Mouse (Mus musculus) neural tube, embryonic 13.5 days (tissue): ENCODE measurements at regions not wholly inside any gene's neighbourhood (a gene's known extent, or its start where the extent isn't known, plus 50 kb on each side); places are given as distances from the start of the nearest gene placed in this dataset.

ENCODE experiments used
- ATAC-seq: fragments of 200-750 bp; cut with Nextera tagmentation; 2 replicates; pipeline ENCODE4 v1.8.0; 2017; ENCODE audit warnings: low read depth, mild to moderate bottlenecking, moderate TSS enrichment, moderate library complexity
- H3K27ac ChIP-seq: fragments of 300-500 bp; sonication (generic); replicated peaks from 2 replicates; pipeline ENCODE4 v1.5.1; 2015; ENCODE audit warnings: moderate library complexity, mild to moderate bottlenecking, inconsistent platforms
- H3K27me3 ChIP-seq: fragments of 300-500 bp; sonication (generic); 2 replicates; pipeline ENCODE4 v1.6.1; 2015; ENCODE audit warnings: mild to moderate bottlenecking, inconsistent platforms
- H3K36me3 ChIP-seq: fragments of 300-500 bp; sonication (generic); 2 replicates; pipeline ENCODE4 v1.6.1; 2015; ENCODE audit warnings: mild to moderate bottlenecking, inconsistent platforms
- H3K4me1 ChIP-seq: fragments of 300-500 bp; sonication (generic); replicated peaks from 2 replicates; pipeline ENCODE4 v1.6.1; 2015; ENCODE audit warnings: inconsistent platforms
- H3K4me2 ChIP-seq: fragments of 300-500 bp; sonication (generic); 2 replicates; pipeline ENCODE4 v1.6.1; 2015; ENCODE audit warnings: inconsistent platforms, mild to moderate bottlenecking, moderate library complexity
- H3K4me3 ChIP-seq: fragments of 300-500 bp; sonication (generic); 2 replicates; pipeline ENCODE4 v1.5.1; 2015; ENCODE audit warnings: mild to moderate bottlenecking, inconsistent platforms
- H3K9ac ChIP-seq: fragments of 300-500 bp; sonication (generic); 2 replicates; pipeline ENCODE4 v1.6.1; 2015; ENCODE audit warnings: moderate library complexity, mild to moderate bottlenecking, inconsistent platforms
- H3K9me3 ChIP-seq: fragments of 300-500 bp; sonication (generic); 2 replicates; pipeline ENCODE4 v1.6.1; 2016; ENCODE audit warnings: inconsistent platforms
- WGBS: fragments of 180-500 bp; shearing (Covaris S2); methylation state at CpG from one replicate; pipeline ENCODE4 v1.1.7; 2015; 5-methylcytosine and 5-hydroxymethylcytosine counted together

- H3K9me3 ChIP-seq, result no peaks in the 10 kb centered on the region
- H3K9ac ChIP-seq, result no peak overlapping the region
- H3K4me1 ChIP-seq, result no peaks in the 10 kb centered on the region
- no peaks in the 10 kb centered on the region for H3K27me3 ChIP-seq
- 91% methylated on average over 7 of the region's 7 CpGs for WGBS
- no peak for ATAC-seq
- H3K4me2 ChIP-seq, result no peak overlapping the region
- no peaks in the 10 kb centered on the region for H3K36me3 ChIP-seq
- H3K27ac ChIP-seq, result no peak overlapping the region
- no peak overlapping the region for H3K4me3 ChIP-seq
These were observed 391.8 kb upstream of the Zfp462 start for GRCm38 (mm10) chr4:54552864-54553618.

GRCm38 (mm10) chr4:54563075-54563474, 381.8 kb upstream of the Zfp462 start:
- 95% methylated on average over 1 of the region's 1 CpGs for WGBS
- Histone ChIP-seq H3K36me3 (no peaks in the 10 kb centered on the region), H3K4me3 (no peak overlapping the region), H3K9ac (no peak overlapping the region), H3K4me1 (no peaks in the 10 kb centered on the region), H3K9me3 (0 out of 2 replicates have a peak, but pooled peaks cover 7% of the 10 kb centered on the region), H3K27me3 (no peaks in the 10 kb centered on the region), H3K27ac (no peak overlapping the region), H3K4me2 (no peak overlapping the region)
- no peak for ATAC-seq

- Histone ChIP-seq H3K27ac (no peak overlapping the region), H3K9ac (no peak overlapping the region), H3K9me3 (no peaks in the 10 kb centered on the region), H3K36me3 (no peaks in the 10 kb centered on the region), H3K27me3 (no peaks in the 10 kb centered on the region), H3K4me1 (no peaks in the 10 kb centered on the region), H3K4me2 (no peak overlapping the region), H3K4me3 (no peak overlapping the region)
- no peak for ATAC-seq
These were observed 371.7 kb upstream of the Zfp462 start for GRCm38 (mm10) chr4:54573185-54573584.

GRCm38 (mm10) chr4:54587197-54587596, 357.7 kb upstream of the Zfp462 start:
- no peaks in the 10 kb centered on the region for H3K9me3 ChIP-seq
- ATAC-seq, result no peak
- 76% methylated on average over 6 of the region's 6 CpGs for WGBS
- no peak overlapping the region for H3K9ac ChIP-seq
- H3K27ac ChIP-seq, result no peak overlapping the region
- no peak overlapping the region for H3K4me3 ChIP-seq
- no peaks in the 10 kb centered on the region for H3K4me1 ChIP-seq
- H3K27me3 ChIP-seq, result no peaks in the 10 kb centered on the region
- H3K36me3 ChIP-seq, result no peaks in the 10 kb centered on the region
- no peak overlapping the region for H3K4me2 ChIP-seq

- H3K27me3 ChIP-seq, result no peaks in the 10 kb centered on the region
- no peaks in the 10 kb centered on the region for H3K4me1 ChIP-seq
- H3K4me2 ChIP-seq, result no peak overlapping the region
- H3K4me3 ChIP-seq, result no peak overlapping the region
- H3K9ac ChIP-seq, result no peak overlapping the region
- no peaks in the 10 kb centered on the region for H3K9me3 ChIP-seq
- WGBS, result 84% methylated on average over 6 of the region's 6 CpGs
- ATAC-seq, result no peak
- H3K36me3 ChIP-seq, result no peaks in the 10 kb centered on the region
- H3K27ac ChIP-seq, result no peak overlapping the region
These were observed 356.1 kb upstream of the Zfp462 start for GRCm38 (mm10) chr4:54588704-54589103.

- Histone ChIP-seq H3K4me2 (no peak overlapping the region), H3K27me3 (no peaks in the 10 kb centered on the region), H3K4me3 (no peak overlapping the region), H3K9ac (no peak overlapping the region), H3K27ac (peak overlapping the region; percentile 82), H3K4me1 (peaks cover 18% of the 10 kb centered on the region), H3K36me3 (no peaks in the 10 kb centered on the region), H3K9me3 (no peaks in the 10 kb centered on the region)
- WGBS, result 24% methylated on average over 15 of the region's 15 CpGs
- peak; percentile 95 for ATAC-seq
These were observed 343.0 kb upstream of the Zfp462 start for GRCm38 (mm10) chr4:54601671-54602512.

- no peak for ATAC-seq
These were observed 342.2 kb upstream of the Zfp462 start for GRCm38 (mm10) chr4:54602513-54603205.

GRCm38 (mm10) chr4:54610101-54610500, 334.7 kb upstream of the Zfp462 start:
- Histone ChIP-seq H3K9ac (no peak overlapping the region), H3K27ac (no peak overlapping the region), H3K27me3 (no peaks in the 10 kb centered on the region), H3K4me3 (no peak overlapping the region), H3K9me3 (no peaks in the 10 kb centered on the region), H3K36me3 (no peaks in the 10 kb centered on the region), H3K4me1 (peaks cover 24% of the 10 kb centered on the region), H3K4me2 (no peak overlapping the region)
- no peak for ATAC-seq
- WGBS, result 65% methylated on average over 5 of the region's 5 CpGs

More at GRCm38 (mm10) chr4:54602513-54603205, 342.2 kb upstream of the Zfp462 start:
- no peak overlapping the region for H3K4me2 ChIP-seq
- no peak overlapping the region for H3K4me3 ChIP-seq
- H3K27ac ChIP-seq, result peak overlapping the region; percentile 82
- peaks cover 18% of the 10 kb centered on the region for H3K4me1 ChIP-seq
- H3K9me3 ChIP-seq, result no peaks in the 10 kb centered on the region
- WGBS, result 70% methylated on average over 6 of the region's 6 CpGs
- H3K36me3 ChIP-seq, result no peaks in the 10 kb centered on the region
- H3K9ac ChIP-seq, result no peak overlapping the region
- H3K27me3 ChIP-seq, result no peaks in the 10 kb centered on the region

- no peaks in the 10 kb centered on the region for H3K36me3 ChIP-seq
These were observed 332.6 kb upstream of the Zfp462 start for GRCm38 (mm10) chr4:54611990-54612980.

GRCm38 (mm10) chr4:54613076-54613475, 331.8 kb upstream of the Zfp462 start:
- Histone ChIP-seq H3K4me1 (peaks cover 24% of the 10 kb centered on the region), H3K27me3 (no peaks in the 10 kb centered on the region), H3K4me2 (no peak overlapping the region), H3K4me3 (no peak overlapping the region), H3K9me3 (no peaks in the 10 kb centered on the region), H3K27ac (peak overlapping the region; percentile 29), H3K36me3 (no peaks in the 10 kb centered on the region), H3K9ac (no peak overlapping the region)
- ATAC-seq, result no peak
- WGBS, result 21% methylated on average over 3 of the region's 3 CpGs

More at GRCm38 (mm10) chr4:54611990-54612980, 332.6 kb upstream of the Zfp462 start:
- WGBS, result 16% methylated on average over 7 of the region's 7 CpGs
- Histone ChIP-seq H3K4me3 (no peak overlapping the region), H3K27me3 (no peaks in the 10 kb centered on the region), H3K9ac (0 out of 2 replicates have a peak overlapping the region, but pooled peaks have one; percentile 31), H3K9me3 (no peaks in the 10 kb centered on the region), H3K4me2 (no peak overlapping the region), H3K4me1 (peaks cover 24% of the 10 kb centered on the region), H3K27ac (peak overlapping the region; percentile 68)
- peak; percentile 50; the same call in 1 of the 2 replicates for ATAC-seq

- no peak for ATAC-seq
- WGBS, result 16% methylated on average over 2 of the region's 2 CpGs
- Histone ChIP-seq H3K4me2 (no peak overlapping the region), H3K27ac (0 out of 2 replicates have a peak overlapping the region, but pooled peaks have one; percentile 24), H3K9ac (no peak overlapping the region), H3K4me3 (no peak overlapping the region), H3K9me3 (no peaks in the 10 kb centered on the region), H3K36me3 (no peaks in the 10 kb centered on the region), H3K4me1 (peaks cover 24% of the 10 kb centered on the region), H3K27me3 (no peaks in the 10 kb centered on the region)
These were observed 331.2 kb upstream of the Zfp462 start for GRCm38 (mm10) chr4:54613611-54614010.
